Mouse (Mus musculus) lung, embryonic 15.5 days (tissue): Measurements from ENCODE around the gene H1f0. TPM values are rescaled to one million over a fixed set of nuclear protein-coding genes. Genes with fewer than 3 reads are reported as not detected.

Experiments
- ATAC-seq: fragments of 200-750 bp; cut with Nextera tagmentation; 2 replicates; pipeline ENCODE4 v1.8.0; 2017; ENCODE audit warnings: moderate number of reproducible peaks, borderline replicate concordance; ENCODE audit not compliant: low FRiP score, low TSS enrichment; ENCODE audit errors: extremely low read depth
- H3K27ac ChIP-seq: fragments of 300-500 bp; sonication (generic); 2 replicates; pipeline ENCODE4 v1.5.1; 2015; ENCODE audit warnings: moderate library complexity, mild to moderate bottlenecking, inconsistent platforms
- H3K27me3 ChIP-seq: fragments of 300-500 bp; sonication (generic); 2 replicates; pipeline ENCODE4 v1.6.1; 2015; ENCODE audit warnings: inconsistent platforms
- H3K36me3 ChIP-seq: fragments of 300-500 bp; sonication (generic); 2 replicates; pipeline ENCODE4 v1.6.1; 2015; ENCODE audit warnings: inconsistent platforms
- H3K4me1 ChIP-seq: fragments of 300-500 bp; sonication (generic); 2 replicates; pipeline ENCODE4 v1.6.1; 2015; ENCODE audit warnings: inconsistent platforms
- H3K4me2 ChIP-seq: fragments of 300-500 bp; sonication (generic); 2 replicates; pipeline ENCODE4 v1.6.1; 2015; ENCODE audit warnings: inconsistent platforms, mild to moderate bottlenecking, moderate library complexity
- H3K4me3 ChIP-seq: fragments of 300-500 bp; sonication (generic); 2 replicates; pipeline ENCODE4 v1.5.1; 2015; ENCODE audit warnings: mild to moderate bottlenecking, inconsistent platforms
- H3K9ac ChIP-seq: fragments of 300-500 bp; sonication (generic); 2 replicates; pipeline ENCODE4 v1.6.1; 2015; ENCODE audit warnings: inconsistent platforms
- H3K9me3 ChIP-seq: fragments of 300-500 bp; sonication (generic); 2 replicates; pipeline ENCODE4 v1.6.1; 2016; ENCODE audit warnings: inconsistent platforms
- WGBS: fragments of 180-500 bp; shearing (Covaris S2); methylation state at CpG from one replicate; pipeline ENCODE4 v1.1.7; 2015; 5-methylcytosine and 5-hydroxymethylcytosine counted together
- microRNA-seq: library from miRNA; unstranded; fragments of <30 nt; microRNA quantifications from one replicate; pipeline ENCODE4, GENCODE M21; 2016
- polyA plus RNA-seq: library from polyadenylated mRNA; unstranded; fragments of >200 nt; fragmentation: Nextera tagmentation; extraction: Ambion mirVana; gene quantifications from 2 replicates; pipeline ENCODE4 v1.2.1, GENCODE M21; 2015

Gene H1f0
- polyA plus RNA-seq, 1 experiment from 2014 or later, result 560 TPM

- ATAC-seq, result no peak
- Histone ChIP-seq H3K9ac (peak overlapping the region; percentile 80), H3K4me2 (peak overlapping the region; percentile 80), H3K27ac (no peak overlapping the region), H3K4me3 (peak overlapping the region; percentile 83), H3K9me3 (no peaks in the 10 kb centered on the region), H3K36me3 (peaks cover 41% of the 10 kb centered on the region), H3K27me3 (no peaks in the 10 kb centered on the region), H3K4me1 (peaks cover 14% of the 10 kb centered on the region)
- WGBS, result 32% methylated on average over 15 of the region's 15 CpGs
These were observed 47.6 kb downstream of the H1f0 start for GRCm38 (mm10) chr15:79075658-79076365.

DNA sequence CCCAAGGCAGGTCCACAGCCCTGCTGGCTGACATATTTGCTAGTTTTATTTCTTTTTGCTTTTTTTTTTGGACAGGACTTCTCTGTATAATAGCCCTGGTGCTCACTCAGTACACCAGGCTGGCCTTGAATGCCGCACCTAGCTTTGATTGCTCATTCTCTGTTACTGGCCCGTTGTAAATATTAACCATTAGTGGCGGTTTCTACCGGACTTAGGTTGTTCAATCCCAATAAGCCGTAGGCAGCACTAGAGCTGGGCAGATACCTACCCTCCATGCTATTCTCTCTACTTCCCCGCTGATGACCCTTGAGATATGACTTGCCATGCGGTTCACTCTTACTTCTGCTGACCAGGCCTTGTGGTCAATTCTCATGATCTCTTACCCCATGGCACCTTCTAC lies 51.3 kb downstream of the H1f0 start:
- WGBS, result 95% methylated on average over 7 of the region's 7 CpGs
- no peak for ATAC-seq
- H3K9me3 ChIP-seq, result no peaks in the 10 kb centered on the region
- H3K4me3 ChIP-seq, result no peak overlapping the region
- no peak overlapping the region for H3K9ac ChIP-seq
- H3K4me2 ChIP-seq, result no peak overlapping the region
- peaks cover 78% of the 10 kb centered on the region for H3K36me3 ChIP-seq
- no peak overlapping the region for H3K27ac ChIP-seq
- H3K27me3 ChIP-seq, result no peaks in the 10 kb centered on the region
- H3K4me1 ChIP-seq, result peaks cover 10% of the 10 kb centered on the region

Small RNA genes lying within 50 kb of the gene (microRNA-seq; reads per million reads assigned to microRNA genes)
- gene Mir6956, result not detected

Other genes starting within 250 kb of the H1f0 start
- gene Card10, start 225.4 kb upstream of the H1f0 start, polyA plus RNA-seq, result 7.1 and 7.6 TPM in 2 replicates
- gene Cdc42ep1, start 185.8 kb upstream of the H1f0 start, polyA plus RNA-seq, result 105 and 109 TPM in 2 replicates
- gene Lgals2, start 172.9 kb upstream of the H1f0 start, polyA plus RNA-seq, result 0.69 and 0.72 TPM in 2 replicates
- gene Gga1, start 151.3 kb upstream of the H1f0 start, polyA plus RNA-seq, result 54.0 and 56.2 TPM in 2 replicates
- 0.18 and 0.60 TPM in 2 replicates for gene Gm49510, start 128.8 kb upstream of the H1f0 start, polyA plus RNA-seq
- 31.9 and 35.5 TPM in 2 replicates for gene Sh3bp1, start 128.7 kb upstream of the H1f0 start, polyA plus RNA-seq
- gene Pdxp, start 114.5 kb upstream of the H1f0 start, polyA plus RNA-seq, result 13.3 and 13.8 TPM in 2 replicates
- 804 and 851 TPM in 2 replicates for gene Lgals1, start 101.7 kb upstream of the H1f0 start, polyA plus RNA-seq
- gene Nol12, start 93.5 kb upstream of the H1f0 start, polyA plus RNA-seq, result 46.9 and 47.8 TPM in 2 replicates
- 39.2 and 44.9 TPM in 2 replicates for gene Triobp, start 80.7 kb upstream of the H1f0 start, polyA plus RNA-seq
- not detected in 2 replicates for gene Galr3, start 13.4 kb downstream of the H1f0 start, polyA plus RNA-seq
- gene Ankrd54, start 34.4 kb downstream of the H1f0 start, polyA plus RNA-seq, result 57.0 and 61.0 TPM in 2 replicates
- 223 and 225 TPM in 2 replicates for gene Eif3l, start 46.7 kb downstream of the H1f0 start, polyA plus RNA-seq
- gene Micall1, start 80.4 kb downstream of the H1f0 start, polyA plus RNA-seq, result 7.5 and 8.8 TPM in 2 replicates
- 240 and 281 TPM in 2 replicates for gene Polr2f, start 112.6 kb downstream of the H1f0 start, polyA plus RNA-seq
- gene 1700088E04Rik, start 112.8 kb downstream of the H1f0 start, polyA plus RNA-seq, result 9.9 and 10.8 TPM in 2 replicates
- gene Sox10, start 136.8 kb downstream of the H1f0 start, polyA plus RNA-seq, result 0.65 and 0.92 TPM in 2 replicates
- 35.1 and 42.8 TPM in 2 replicates for gene Pick1, start 200.7 kb downstream of the H1f0 start, polyA plus RNA-seq
- 0.31 and 0.46 TPM in 2 replicates for gene Gm49486, start 200.9 kb downstream of the H1f0 start, polyA plus RNA-seq
- gene Slc16a8, start 226.3 kb downstream of the H1f0 start, polyA plus RNA-seq, result 0.21 and 0.24 TPM in 2 replicates